Mouse (Mus musculus) E14TG2a.4 (cell line): ENCODE results near the gene Cnot6l.

Experiments
- CTCF ChIP-seq: conservative IDR thresholded peaks from 2 replicates; pipeline ENCODE4 v1.5.1; 2014; ENCODE audit warnings: low read length
- NANOG ChIP-seq: IDR thresholded peaks from 2 replicates; pipeline ENCODE4 v1.6.1; 2014; ENCODE audit warnings: borderline replicate concordance, low read length, mixed read lengths
- POU5F1 ChIP-seq: IDR thresholded peaks from 2 replicates; pipeline ENCODE4 v1.6.1; 2014; ENCODE audit warnings: low read length, borderline replicate concordance

- TF ChIP-seq CTCF = no peak
- TF ChIP-seq POU5F1 = no peak
- TF ChIP-seq NANOG = no peak
Measured at GRCm38 (mm10) chr5:96171765-96172164, 7.8 kb upstream of the Cnot6l start.
